Mouse (Mus musculus) MEL (cell line): ENCODE results near the gene Ccs. TPM values are rescaled to one million over a fixed set of nuclear protein-coding genes. Genes with fewer than 3 reads are reported as not detected.
A peak's percentile ranks its signal among the peaks of the same experiment; 100 is the strongest.

Source experiments
- DNase-seq: peaks from one replicate; pipeline ENCODE4 v3.0.0; 2011; ENCODE audit warnings: low read depth, low spot score
- H3K27ac ChIP-seq: 2 replicates; pipeline ENCODE4 v1.5.1; 2012; ENCODE audit warnings: low read depth, mild to moderate bottlenecking, control low read depth, low read length, moderate library complexity; ENCODE audit not compliant: control insufficient read depth
- H3K27me3 ChIP-seq, 2 experiments: fragments of 150-350 bp in 1 of 2; sonication (generic) in 1 of 2; 2 replicates each; pipeline ENCODE4 v1.6.1; 2012; ENCODE audit warnings: low read length in 2 of 2, mild to moderate bottlenecking in 2 of 2, improper control_type of control experiment in 1 of 2, moderate library complexity in 1 of 2; ENCODE audit not compliant: insufficient read depth in 2 of 2, control insufficient read depth in 1 of 2
- H3K36me3 ChIP-seq, 2 experiments: 2 replicates each; pipeline ENCODE4 v1.6.1; 2012 to 2014; ENCODE audit warnings: low read length in 2 of 2, improper control_type of control experiment in 1 of 2, inconsistent platforms in 1 of 2, mild to moderate bottlenecking in 1 of 2; ENCODE audit not compliant: insufficient read depth in 2 of 2, control insufficient read depth in 1 of 2
- H3K4me1 ChIP-seq, 2 experiments: fragments of 150-350 bp in 1 of 2; sonication (generic) in 1 of 2; 2 replicates each; pipeline ENCODE4 v1.6.1; 2012; ENCODE audit warnings: low read length in 2 of 2, improper control_type of control experiment in 1 of 2, mild to moderate bottlenecking in 1 of 2; ENCODE audit not compliant: insufficient read depth in 2 of 2, control insufficient read depth in 1 of 2
- H3K4me3 ChIP-seq, 2 experiments: fragments of 150-350 bp in 1 of 2; sonication (generic) in 1 of 2; 2 replicates each; pipeline ENCODE4 v1.5.1; 2012; ENCODE audit warnings: low read depth in 2 of 2, low read length in 2 of 2, mild to moderate bottlenecking in 2 of 2, moderate library complexity in 2 of 2, control low read depth in 1 of 2, improper control_type of control experiment in 1 of 2; ENCODE audit not compliant: control insufficient read depth in 1 of 2, insufficient read depth in 1 of 2
- H3K79me2 ChIP-seq: 2 replicates; pipeline ENCODE4 v1.6.1; 2012; ENCODE audit warnings: mild to moderate bottlenecking, low read length, moderate library complexity; ENCODE audit not compliant: control insufficient read depth, poor library complexity, insufficient read depth
- H3K9ac ChIP-seq: 2 replicates; pipeline ENCODE4 v1.6.1; 2012; ENCODE audit warnings: low read depth, mild to moderate bottlenecking, control low read depth, low read length, moderate library complexity; ENCODE audit not compliant: control insufficient read depth, poor library complexity, severe bottlenecking
- H3K9me3 ChIP-seq: fragments of 150-350 bp; sonication (generic); replicated peaks from 2 replicates; pipeline ENCODE4 v1.6.1; 2012; ENCODE audit warnings: mild to moderate bottlenecking, low read length, improper control_type of control experiment, moderate library complexity; ENCODE audit not compliant: insufficient read depth
- BHLHE40 ChIP-seq: IDR thresholded peaks from 2 replicates; pipeline ENCODE4 v1.6.1; 2012; ENCODE audit warnings: low read depth, mild to moderate bottlenecking, inconsistent platforms, low read length, improper control_type of control experiment, borderline replicate concordance
- CHD1 ChIP-seq: IDR thresholded peaks from 2 replicates; pipeline ENCODE4 v1.6.1; 2012; ENCODE audit warnings: low read depth, mild to moderate bottlenecking, inconsistent platforms, low read length, improper control_type of control experiment
- CHD2 ChIP-seq: IDR thresholded peaks from 2 replicates; pipeline ENCODE4 v1.6.1; 2011; ENCODE audit warnings: low read length, improper control_type of control experiment
- CTCF ChIP-seq, 3 experiments: IDR thresholded peaks in 2 of 3; conservative IDR thresholded peaks in 1 of 3; 2 replicates each; pipeline ENCODE4 v1.5.1; 2011 to 2012; ENCODE audit warnings: low read length in 3 of 3, low read depth in 2 of 3, mild to moderate bottlenecking in 2 of 3, improper control_type of control experiment in 1 of 3, inconsistent platforms in 1 of 3, mixed read lengths in 1 of 3, moderate library complexity in 1 of 3; ENCODE audit not compliant: control insufficient read depth in 1 of 3, insufficient read depth in 1 of 3, poor library complexity in 1 of 3, severe bottlenecking in 1 of 3
- ELF1 ChIP-seq: IDR thresholded peaks from 2 replicates; pipeline ENCODE4 v1.6.1; 2014; ENCODE audit warnings: low read depth, mild to moderate bottlenecking, inconsistent platforms, low read length, improper control_type of control experiment, moderate library complexity
- EP300 ChIP-seq, 2 experiments: IDR thresholded peaks; 2 replicates each; pipeline ENCODE4 v1.6.1; 2011; ENCODE audit warnings: improper control_type of control experiment in 2 of 2, low read length in 2 of 2, low read depth in 1 of 2, mild to moderate bottlenecking in 1 of 2
- MEF2A ChIP-seq: IDR thresholded peaks from 2 replicates; pipeline ENCODE4 v1.6.1; 2014; ENCODE audit warnings: low read depth, mild to moderate bottlenecking, inconsistent platforms, low read length, improper control_type of control experiment; ENCODE audit not compliant: poor library complexity, insufficient replicate concordance, severe bottlenecking; ENCODE audit errors: extremely low read depth
- NELFE ChIP-seq: IDR thresholded peaks from 2 replicates; pipeline ENCODE4 v1.6.1; 2011; ENCODE audit warnings: low read depth, low read length, improper control_type of control experiment
- NRF1 ChIP-seq: IDR thresholded peaks from 2 replicates; pipeline ENCODE4 v1.6.1; 2014; ENCODE audit warnings: low read depth, mild to moderate bottlenecking, inconsistent platforms, low read length, improper control_type of control experiment, moderate library complexity; ENCODE audit not compliant: poor library complexity, insufficient read depth, severe bottlenecking
- RAD21 ChIP-seq: IDR thresholded peaks from 2 replicates; pipeline ENCODE4 v1.6.1; 2011; ENCODE audit warnings: mild to moderate bottlenecking, low read depth, low read length, improper control_type of control experiment
- SMC3 ChIP-seq: IDR thresholded peaks from 2 replicates; pipeline ENCODE4 v1.6.1; 2011; ENCODE audit warnings: low read depth, low read length, improper control_type of control experiment
- TAL1 ChIP-seq: IDR thresholded peaks from 2 replicates; pipeline ENCODE4 v1.6.1; 2012; ENCODE audit warnings: mild to moderate bottlenecking, inconsistent platforms, low read length, moderate library complexity, mixed read lengths
- USF2 ChIP-seq, 2 experiments: IDR thresholded peaks; 2 replicates each; pipeline ENCODE4 v1.6.1; 2011 to 2012; ENCODE audit warnings: improper control_type of control experiment in 2 of 2, low read length in 2 of 2, borderline replicate concordance in 1 of 2, inconsistent platforms in 1 of 2, low read depth in 1 of 2, mild to moderate bottlenecking in 1 of 2; ENCODE audit not compliant: insufficient read depth in 1 of 2
- ZC3H11A ChIP-seq: IDR thresholded peaks from 2 replicates; pipeline ENCODE4 v1.6.1; 2012; ENCODE audit warnings: low read depth, mild to moderate bottlenecking, inconsistent platforms, low read length, improper control_type of control experiment
- ZMIZ1 ChIP-seq: IDR thresholded peaks from 2 replicates; pipeline ENCODE4 v1.6.1; 2012; ENCODE audit warnings: low read depth, mild to moderate bottlenecking, inconsistent platforms, low read length, improper control_type of control experiment, moderate library complexity
- ZNF384 ChIP-seq: IDR thresholded peaks from 2 replicates; pipeline ENCODE4 v1.6.1; 2012; ENCODE audit warnings: low read depth, mild to moderate bottlenecking, inconsistent platforms, low read length, improper control_type of control experiment
- polyA plus RNA-seq, 2 experiments: library from polyadenylated mRNA; stranded (reverse) in 1 of 2; unstranded in 1 of 2; fragments of >175 nt in 1 of 2; fragments of >200 nt in 1 of 2; gene quantifications; 2 replicates each; pipeline versions ENCODE4 v1.2.1 to v1.2.4; 2012; ENCODE audit warnings: low replicate concordance in 2 of 2, low read depth in 1 of 2; ENCODE audit not compliant: insufficient read length in 2 of 2, insufficient read depth in 1 of 2, missing spikeins in 1 of 2
- total RNA-seq: library from RNA; depleted of rRNA; stranded (reverse); fragments of 300-350 nt; gene quantifications from 2 replicates; pipeline ENCODE4 v1.2.3, GENCODE M21; 2012

The Ccs gene
- total and polyA plus RNA-seq, 3 experiments, result 48.3 to 56.6 TPM; not detected in 1

DNA sequence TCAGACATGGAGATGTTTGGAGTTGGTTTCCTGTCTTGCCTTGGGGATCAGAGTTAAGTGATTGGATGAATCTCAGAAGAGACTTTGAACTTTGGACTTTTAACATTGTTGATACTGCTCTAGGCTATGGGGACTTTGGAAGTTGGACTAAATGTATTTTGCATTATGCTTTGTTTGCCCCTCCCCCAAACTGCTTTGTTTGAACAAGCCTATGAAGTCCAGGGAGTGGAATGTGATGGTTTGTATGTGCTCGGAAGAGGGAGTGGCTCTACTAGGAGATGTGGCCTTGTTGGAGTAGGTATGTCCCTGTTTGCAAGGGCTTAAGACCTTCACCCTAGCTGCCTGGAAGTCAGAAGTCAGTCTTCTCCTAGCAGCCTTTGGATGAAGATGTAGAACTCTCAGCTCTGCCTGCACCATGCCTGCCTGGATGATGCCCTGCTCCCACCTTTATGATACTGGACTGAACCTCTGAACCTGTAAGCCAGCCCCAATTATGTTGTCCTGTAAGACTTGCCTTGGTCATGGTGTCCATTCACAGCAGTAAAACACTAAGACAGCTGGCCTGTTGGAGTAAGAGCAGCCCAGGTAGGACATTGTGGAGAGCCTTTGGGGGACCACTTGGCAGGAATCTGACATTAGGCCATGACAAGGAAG is 21.8 kb downstream of the Ccs start:
- Histone ChIP-seq H3K4me3 (no peak overlapping the region), H3K9ac (no peak overlapping the region), H3K36me3 (peaks cover 0 to 1% of the 10 kb centered on the region in 2 experiments; a peak in 2 of 4 replicates), H3K27me3 (peaks cover 3 to 5% of the 10 kb centered on the region in 2 experiments), H3K4me1 (no peaks in the 10 kb centered on the region; a peak in 2 of 4 replicates), H3K27ac (no peak overlapping the region), H3K79me2 (peaks cover 1% of the 10 kb centered on the region), H3K9me3 (no peaks in the 10 kb centered on the region)
- no peak for DNase-seq
- TF ChIP-seq NRF1 (no peak), USF2 (IDR thresholded peaks at IDR 0.05; ENCODE audit: borderline replicate concordance in 1 of 2, insufficient read depth in 1 of 2, low read depth in 1 of 2, low read length in 2 of 2) (no peak), MEF2A (no peak), EP300 (IDR thresholded peaks at IDR 0.05; ENCODE audit: low read depth in 1 of 2, low read length in 2 of 2) (no peak), ELF1 (no peak), CHD1 (no peak), NELFE (no peak), CTCF (IDR thresholded peaks at IDR 0.05 in 2 of 3, conservative IDR thresholded peaks at IDR 0.05 in 1 of 3; ENCODE audit: control insufficient read depth in 1 of 3, insufficient read depth in 1 of 3, low read depth in 2 of 3, low read length in 3 of 3, poor library complexity in 1 of 3, severe bottlenecking in 1 of 3) (no peak), ZMIZ1 (no peak)

DNA sequence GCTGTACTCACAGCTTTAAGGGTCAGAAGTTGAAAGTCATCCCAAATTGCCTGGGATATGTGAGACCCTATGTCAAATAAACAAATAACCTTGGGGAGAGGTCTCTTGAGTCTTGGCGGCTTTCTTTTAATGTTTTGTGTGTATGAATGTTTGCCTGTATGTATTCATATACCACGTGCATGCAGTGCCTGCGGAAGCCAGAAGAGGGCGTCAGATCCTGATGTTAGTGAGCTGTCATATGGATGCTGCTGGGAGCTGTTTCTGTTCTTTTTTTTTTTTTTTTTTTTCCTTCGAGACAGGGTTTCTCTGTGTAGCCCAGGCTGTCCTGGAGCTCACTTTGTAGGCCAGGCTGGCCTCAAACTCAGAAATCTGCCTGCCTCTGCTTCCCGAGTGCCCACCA is 26.1 kb downstream of the Ccs start:
- H3K27me3 ChIP-seq, result peaks cover 0 to 3% of the 10 kb centered on the region in 2 experiments; a peak in 2 of 4 replicates
- no peak overlapping the region for H3K27ac ChIP-seq
- H3K4me3 ChIP-seq, result no peak overlapping the region
- H3K79me2 ChIP-seq, result peaks cover 37% of the 10 kb centered on the region
- peaks cover 0 to 3% of the 10 kb centered on the region in 2 experiments; a peak in 2 of 4 replicates for H3K4me1 ChIP-seq
- H3K9me3 ChIP-seq, result no peaks in the 10 kb centered on the region
- TF ChIP-seq CHD2 (no peak), BHLHE40 (no peak), ZC3H11A (peak; percentile 25; the same call in 1 of the 2 replicates), SMC3 (peak; percentile 39), ZNF384 (peak; percentile 80), TAL1 (no peak), CTCF (IDR thresholded peaks at IDR 0.05 in 2 of 3, conservative IDR thresholded peaks at IDR 0.05 in 1 of 3; ENCODE audit: control insufficient read depth in 1 of 3, insufficient read depth in 1 of 3, low read depth in 2 of 3, low read length in 3 of 3, poor library complexity in 1 of 3, severe bottlenecking in 1 of 3) (peak; percentile 49 to 61 (median 51)), RAD21 (peak; percentile 31)
- H3K9ac ChIP-seq, result no peak overlapping the region
- H3K36me3 ChIP-seq, result peaks cover 2 to 12% of the 10 kb centered on the region in 2 experiments; a peak in 3 of 4 replicates
- peak; percentile 67 for DNase-seq
